Mouse (Mus musculus) limb, embryonic 10.5 days (tissue): ENCODE data around the gene Zbtb20. TPM values are rescaled to one million over a fixed set of nuclear protein-coding genes. Genes with fewer than 3 reads are reported as not detected.

ENCODE experiments used
- DNase-seq: peaks from one replicate; pipeline ENCODE4 v3.0.0-alpha.2; 2017; ENCODE audit warnings: low spot score
- H3K27ac ChIP-seq: fragments of 300-500 bp; sonication (generic); 2 replicates; pipeline ENCODE4 v1.5.1; 2016; ENCODE audit warnings: mild to moderate bottlenecking
- H3K27me3 ChIP-seq: fragments of 300-500 bp; sonication (generic); 2 replicates; pipeline ENCODE4 v1.6.1; 2016; ENCODE audit warnings: low read depth, mild to moderate bottlenecking; ENCODE audit not compliant: poor library complexity, severe bottlenecking
- H3K36me3 ChIP-seq: fragments of 300-500 bp; sonication (generic); 2 replicates; pipeline ENCODE4 v1.6.1; 2016; ENCODE audit warnings: mild to moderate bottlenecking, moderate library complexity
- H3K4me1 ChIP-seq: fragments of 300-500 bp; sonication (generic); 2 replicates; pipeline ENCODE4 v1.6.1; 2016
- H3K4me3 ChIP-seq: fragments of 300-500 bp; sonication (generic); 2 replicates; pipeline ENCODE4 v1.5.1; 2016; ENCODE audit warnings: mild to moderate bottlenecking, moderate library complexity
- H3K9me3 ChIP-seq: fragments of 300-500 bp; sonication (generic); replicated peaks from 2 replicates; pipeline ENCODE4 v1.6.1; 2016; ENCODE audit warnings: mild to moderate bottlenecking
- WGBS: fragments of 180-500 bp; shearing (Covaris S2); methylation state at CpG from one replicate; pipeline ENCODE4 v1.1.7; 2016; 5-methylcytosine and 5-hydroxymethylcytosine counted together
- polyA plus RNA-seq: library from polyadenylated mRNA; unstranded; fragments of >200 nt; fragmentation: Nextera tagmentation; extraction: Ambion mirVana; gene quantifications from 2 replicates; pipeline ENCODE4 v1.2.1, GENCODE M21; 2016

The Zbtb20 gene
- polyA plus RNA-seq, 1 experiment from 2014 or later: 11.7 TPM

DNA sequence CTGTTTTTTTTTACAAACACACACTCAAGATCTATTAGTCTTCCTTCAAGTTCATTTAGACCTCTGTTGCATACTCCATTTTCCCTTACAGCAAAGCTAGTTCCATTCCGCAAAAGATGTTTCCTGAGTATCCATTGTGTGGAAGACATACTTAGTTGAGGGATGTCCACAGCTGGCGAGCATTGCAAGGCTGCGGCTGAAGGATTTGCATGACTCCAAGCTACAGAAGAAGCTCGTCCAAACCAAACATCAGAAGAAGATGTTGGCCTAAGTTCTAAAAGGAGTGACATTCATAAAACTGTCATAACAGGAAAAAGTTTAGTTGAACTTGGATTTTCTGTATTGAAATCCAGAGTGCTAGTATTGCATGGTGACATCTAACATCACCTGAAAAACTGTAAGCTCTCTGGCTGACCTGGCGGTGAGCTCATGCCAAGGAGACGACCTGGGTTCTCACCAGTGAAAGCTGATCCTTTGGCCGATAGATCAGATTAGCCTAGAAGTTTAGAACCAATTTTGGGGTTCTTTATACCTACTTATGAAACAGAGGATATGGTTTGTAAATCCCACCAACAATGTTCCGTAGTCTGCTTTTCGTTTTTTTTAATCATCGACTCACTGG lies 665.0 kb downstream of the Zbtb20 start:
- H3K27ac ChIP-seq: no peak overlapping the region
- DNase-seq: no peak
- 93% methylated on average over 10 of the region's 10 CpGs for WGBS
- H3K4me3 ChIP-seq: no peak overlapping the region
- H3K27me3 ChIP-seq: no peaks in the 10 kb centered on the region
- 0 out of 2 replicates have a peak, but pooled peaks cover 5% of the 10 kb centered on the region for H3K4me1 ChIP-seq
- no peaks in the 10 kb centered on the region for H3K9me3 ChIP-seq
- H3K36me3 ChIP-seq: no peaks in the 10 kb centered on the region

DNA sequence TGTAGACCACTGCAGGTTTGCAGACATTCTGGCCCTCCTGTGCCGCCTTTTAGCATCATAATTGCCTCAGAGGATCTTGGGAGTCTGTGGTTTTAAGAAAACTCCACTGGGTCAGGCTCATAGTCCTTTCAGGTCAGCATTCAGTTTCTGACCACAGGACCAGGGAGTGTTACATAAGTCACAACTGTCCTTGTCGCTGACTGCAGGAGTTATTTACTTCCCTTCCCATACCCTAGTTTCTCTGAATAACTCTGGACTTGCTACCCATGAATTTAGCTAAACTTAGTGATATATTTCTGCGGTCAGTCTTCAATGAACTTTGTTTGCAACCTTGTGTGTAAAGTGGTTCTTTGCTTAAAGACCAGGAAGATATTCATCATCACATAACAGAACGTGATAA lies 669.6 kb downstream of the Zbtb20 start:
- H3K9me3 ChIP-seq: no peaks in the 10 kb centered on the region
- no peak overlapping the region for H3K27ac ChIP-seq
- no peak for DNase-seq
- no peak overlapping the region for H3K4me3 ChIP-seq
- peaks cover 29% of the 10 kb centered on the region for H3K4me1 ChIP-seq
- no peaks in the 10 kb centered on the region for H3K27me3 ChIP-seq
- 93% methylated on average over 4 of the region's 4 CpGs for WGBS
- H3K36me3 ChIP-seq: no peaks in the 10 kb centered on the region

- no peak for DNase-seq
- 0 out of 2 replicates have a peak overlapping the region, but pooled peaks have one; percentile 15 for H3K4me3 ChIP-seq
- peaks cover 29% of the 10 kb centered on the region for H3K4me1 ChIP-seq
- H3K27ac ChIP-seq: peak overlapping the region; percentile 72
- 34% methylated on average over 19 of the region's 19 CpGs for WGBS
- no peaks in the 10 kb centered on the region for H3K27me3 ChIP-seq
- H3K36me3 ChIP-seq: no peaks in the 10 kb centered on the region
- H3K9me3 ChIP-seq: no peaks in the 10 kb centered on the region
Measured at GRCm38 (mm10) chr16:43547323-43548180, 671.9 kb downstream of the Zbtb20 start.

DNA sequence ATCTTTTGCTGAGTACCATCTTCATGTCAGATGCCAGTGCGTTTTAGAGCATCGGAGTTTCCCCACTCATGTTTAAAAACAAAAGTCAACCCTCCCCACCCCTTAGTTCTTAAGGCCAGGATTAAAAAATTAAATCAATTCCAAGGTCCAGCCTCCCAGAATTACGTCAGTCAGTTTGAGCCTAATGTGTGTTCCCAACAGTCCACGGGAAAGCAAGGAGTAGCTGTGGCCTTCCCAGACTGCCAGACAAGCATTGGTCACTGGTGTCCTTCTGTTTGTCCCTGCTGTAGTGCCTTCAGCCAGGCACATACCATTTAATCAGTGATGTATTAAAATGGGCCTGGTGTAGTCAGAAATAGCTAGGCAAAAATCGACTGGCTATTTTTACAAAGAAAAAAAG lies 673.1 kb downstream of the Zbtb20 start:
- no peak overlapping the region for H3K27ac ChIP-seq
- 85% methylated on average over 5 of the region's 5 CpGs for WGBS

GRCm38 (mm10) chr16:43549425-43550089 lies 673.9 kb downstream of the Zbtb20 start:
- no peak for DNase-seq
- WGBS: 50% methylated on average over 9 of the region's 9 CpGs
- H3K4me1 ChIP-seq: peaks cover 29% of the 10 kb centered on the region
- H3K9me3 ChIP-seq: no peaks in the 10 kb centered on the region
- no peak overlapping the region for H3K27ac ChIP-seq
- H3K27me3 ChIP-seq: no peaks in the 10 kb centered on the region
- H3K4me3 ChIP-seq: no peak overlapping the region
- no peaks in the 10 kb centered on the region for H3K36me3 ChIP-seq

More for the DNA sequence above, 673.1 kb downstream of the Zbtb20 start:
- Histone ChIP-seq H3K4me1 (peaks cover 29% of the 10 kb centered on the region), H3K9me3 (no peaks in the 10 kb centered on the region), H3K36me3 (no peaks in the 10 kb centered on the region), H3K27me3 (no peaks in the 10 kb centered on the region), H3K4me3 (no peak overlapping the region)
- DNase-seq: no peak

- Histone ChIP-seq H3K9me3 (no peaks in the 10 kb centered on the region), H3K4me1 (peaks cover 21% of the 10 kb centered on the region), H3K27me3 (no peaks in the 10 kb centered on the region), H3K4me3 (no peak overlapping the region), H3K27ac (no peak overlapping the region), H3K36me3 (no peaks in the 10 kb centered on the region)
- 93% methylated on average over 1 of the region's 1 CpGs for WGBS
- no peak for DNase-seq
Measured at GRCm38 (mm10) chr16:43552443-43552842, 676.8 kb downstream of the Zbtb20 start.

DNA sequence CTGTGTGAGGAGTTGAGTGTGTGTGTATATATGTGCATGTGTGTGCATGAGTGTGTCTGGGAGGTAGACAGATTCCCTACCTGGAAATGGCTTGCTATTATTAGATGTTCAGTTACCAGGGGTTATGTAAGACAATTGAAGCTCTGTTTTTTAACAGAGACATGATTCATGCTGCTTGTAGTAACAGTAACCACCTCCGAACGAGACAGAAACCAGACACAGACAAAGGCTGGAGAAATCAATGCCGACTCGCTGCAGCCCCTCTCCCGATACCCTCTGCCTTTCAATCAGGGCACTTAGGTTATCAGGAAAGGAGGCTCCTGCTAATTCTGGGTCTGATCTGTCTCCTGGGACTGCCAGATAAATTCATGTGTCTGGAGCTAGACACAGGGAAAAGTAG lies 681.7 kb downstream of the Zbtb20 start:
- H3K4me1 ChIP-seq: no peaks in the 10 kb centered on the region
- no peak overlapping the region for H3K27ac ChIP-seq
- H3K4me3 ChIP-seq: no peak overlapping the region
- no peaks in the 10 kb centered on the region for H3K9me3 ChIP-seq
- 58% methylated on average over 5 of the region's 5 CpGs for WGBS
- no peak for DNase-seq
- no peaks in the 10 kb centered on the region for H3K27me3 ChIP-seq
- H3K36me3 ChIP-seq: no peaks in the 10 kb centered on the region

DNA sequence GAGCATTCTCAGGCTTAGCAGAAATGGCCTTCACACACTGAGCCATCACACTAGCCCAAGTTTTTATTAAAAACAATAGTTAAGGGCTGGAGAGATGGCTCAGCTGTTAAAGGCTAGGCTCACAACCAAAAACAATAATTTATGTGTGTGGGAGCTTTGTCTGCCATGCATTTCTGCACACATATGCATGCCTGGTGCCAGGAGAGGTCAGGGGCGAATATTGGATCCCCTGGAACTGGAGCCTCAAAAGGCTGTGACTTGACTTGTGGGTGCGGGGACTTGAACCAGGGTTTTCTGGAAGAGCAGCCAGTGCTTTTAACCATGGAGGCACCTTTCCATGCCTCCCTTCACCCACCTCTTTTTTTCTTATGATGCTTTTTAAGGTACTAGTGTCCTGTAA lies 685.6 kb downstream of the Zbtb20 start:
- no peak overlapping the region for H3K27ac ChIP-seq
- H3K9me3 ChIP-seq: no peaks in the 10 kb centered on the region
- DNase-seq: no peak
- H3K36me3 ChIP-seq: no peaks in the 10 kb centered on the region
- H3K4me1 ChIP-seq: no peaks in the 10 kb centered on the region
- WGBS: 93% methylated on average over 2 of the region's 2 CpGs
- H3K27me3 ChIP-seq: no peaks in the 10 kb centered on the region
- no peak overlapping the region for H3K4me3 ChIP-seq

DNA sequence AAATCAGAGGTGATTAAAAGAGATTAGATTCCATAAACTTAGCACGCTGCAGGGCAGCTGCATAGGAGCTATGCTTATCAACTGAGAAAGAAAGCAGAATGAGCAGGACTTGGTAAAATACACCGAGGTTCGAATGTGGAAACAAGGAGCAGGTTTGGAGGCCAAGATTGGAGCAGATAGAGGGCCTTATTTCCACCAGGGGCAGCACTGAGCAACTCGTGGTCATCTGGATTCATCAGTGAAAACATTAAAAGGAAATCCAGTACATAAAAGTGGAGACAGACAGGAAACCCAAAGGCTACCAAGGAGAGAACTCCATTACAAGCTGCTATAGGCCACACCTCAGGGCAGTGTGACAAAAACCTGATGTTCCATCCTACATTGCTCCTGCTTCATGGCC lies 686.3 kb downstream of the Zbtb20 start:
- H3K36me3 ChIP-seq: no peaks in the 10 kb centered on the region
- DNase-seq: no peak
- WGBS: 93% methylated on average over 4 of the region's 4 CpGs
- no peak overlapping the region for H3K27ac ChIP-seq
- H3K4me3 ChIP-seq: no peak overlapping the region
- H3K9me3 ChIP-seq: no peaks in the 10 kb centered on the region
- H3K27me3 ChIP-seq: no peaks in the 10 kb centered on the region
- H3K4me1 ChIP-seq: no peaks in the 10 kb centered on the region

- Histone ChIP-seq H3K4me1 (no peaks in the 10 kb centered on the region), H3K27ac (no peak overlapping the region), H3K9me3 (no peaks in the 10 kb centered on the region), H3K4me3 (no peak overlapping the region), H3K27me3 (no peaks in the 10 kb centered on the region), H3K36me3 (no peaks in the 10 kb centered on the region)
- DNase-seq: no peak
- 87% methylated on average over 4 of the region's 4 CpGs for WGBS
Measured at GRCm38 (mm10) chr16:43565872-43566271, 690.2 kb downstream of the Zbtb20 start.

DNA sequence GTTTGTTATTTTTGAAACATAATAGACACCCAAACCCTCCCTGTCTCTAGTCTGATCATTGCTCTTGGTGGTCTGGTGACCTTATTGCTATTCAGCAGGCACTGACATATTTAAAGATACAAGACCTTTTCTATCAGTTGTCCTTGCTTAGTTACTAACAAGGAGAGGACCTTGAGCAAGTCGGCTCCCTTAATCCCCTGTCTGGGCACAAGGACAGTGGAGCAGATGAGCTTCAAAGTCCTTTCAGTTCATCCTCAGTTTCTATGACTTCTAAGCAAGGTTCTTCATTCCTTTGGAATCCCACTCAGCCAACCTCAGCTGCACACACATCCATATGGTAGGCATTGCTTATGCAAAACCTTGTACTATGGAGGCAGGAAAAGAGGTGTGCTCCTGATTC lies 690.8 kb downstream of the Zbtb20 start:
- H3K9me3 ChIP-seq: no peaks in the 10 kb centered on the region
- H3K27ac ChIP-seq: no peak overlapping the region
- H3K36me3 ChIP-seq: no peaks in the 10 kb centered on the region
- no peaks in the 10 kb centered on the region for H3K27me3 ChIP-seq
- WGBS: 100% methylated on average over 1 of the region's 1 CpGs
- no peak for DNase-seq
- H3K4me1 ChIP-seq: no peaks in the 10 kb centered on the region
- no peak overlapping the region for H3K4me3 ChIP-seq

GRCm38 (mm10) chr16:43571376-43572081 lies 695.8 kb downstream of the Zbtb20 start:
- WGBS: 95% methylated on average over 16 of the region's 16 CpGs
- no peak for DNase-seq

More at GRCm38 (mm10) chr16:43571376-43572081, 695.8 kb downstream of the Zbtb20 start:
- H3K4me1 ChIP-seq: peaks cover 20% of the 10 kb centered on the region
- no peaks in the 10 kb centered on the region for H3K36me3 ChIP-seq
- H3K27me3 ChIP-seq: 0 out of 2 replicates have a peak, but pooled peaks cover 5% of the 10 kb centered on the region
- no peak overlapping the region for H3K4me3 ChIP-seq
- H3K9me3 ChIP-seq: no peaks in the 10 kb centered on the region
- H3K27ac ChIP-seq: no peak overlapping the region
